Mouse (Mus musculus): Measurements from ENCODE around the gene Srpk3. TPM values are rescaled to one million over a fixed set of nuclear protein-coding genes. Genes with fewer than 3 reads are reported as not detected.
A peak's percentile ranks its signal among the peaks of the same experiment; 100 is the strongest.

Gene Srpk3
- total RNA-seq, 2 experiments from 2014 or later = 4.9 to 10.1 TPM

DNA sequence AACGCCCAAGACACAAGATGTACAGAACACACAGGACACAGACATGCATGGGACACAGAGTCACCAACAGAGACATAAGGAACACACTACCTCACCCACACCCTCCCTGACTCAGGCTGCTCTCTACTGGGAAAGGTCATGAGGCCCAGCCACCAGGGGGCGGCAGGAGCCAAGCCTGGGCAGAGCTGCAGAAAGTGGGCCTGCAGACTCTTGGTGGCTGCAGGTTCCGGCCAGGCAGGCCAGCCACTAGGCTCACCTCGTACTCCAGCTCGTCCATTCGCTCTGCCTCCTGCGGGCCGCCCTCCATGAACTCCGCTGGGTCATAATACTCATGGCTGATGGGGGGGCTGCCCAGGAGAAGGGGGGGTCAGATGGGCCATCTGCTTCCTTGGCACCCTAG lies 24.3 kb downstream of the Srpk3 start:
- peak; percentile 53 to 55 for DNase-seq (ENCODE audit: low spot score in 2 of 2)

DNA sequence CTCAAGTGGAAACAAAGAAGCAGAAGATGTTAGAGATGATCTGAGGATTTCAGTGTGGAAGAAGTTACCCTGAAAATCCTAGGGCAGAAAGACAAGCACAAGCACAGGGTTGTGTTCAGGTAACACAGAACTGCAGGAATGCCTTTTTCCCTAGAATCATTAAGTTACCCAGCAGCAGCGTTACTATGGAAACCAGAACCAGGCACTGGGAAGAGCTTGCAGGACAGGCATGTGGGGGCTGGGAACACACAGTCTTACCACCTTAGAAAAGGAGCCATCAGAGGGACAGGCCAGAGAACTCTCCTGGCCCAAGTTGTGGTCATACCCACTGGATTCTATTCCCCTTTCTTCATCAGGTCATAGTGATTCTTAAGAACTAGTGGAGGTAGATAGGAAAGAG lies 31.6 kb downstream of the Srpk3 start:
- DNase-seq (ENCODE audit: low spot score in 2 of 2) = no peak

DNA sequence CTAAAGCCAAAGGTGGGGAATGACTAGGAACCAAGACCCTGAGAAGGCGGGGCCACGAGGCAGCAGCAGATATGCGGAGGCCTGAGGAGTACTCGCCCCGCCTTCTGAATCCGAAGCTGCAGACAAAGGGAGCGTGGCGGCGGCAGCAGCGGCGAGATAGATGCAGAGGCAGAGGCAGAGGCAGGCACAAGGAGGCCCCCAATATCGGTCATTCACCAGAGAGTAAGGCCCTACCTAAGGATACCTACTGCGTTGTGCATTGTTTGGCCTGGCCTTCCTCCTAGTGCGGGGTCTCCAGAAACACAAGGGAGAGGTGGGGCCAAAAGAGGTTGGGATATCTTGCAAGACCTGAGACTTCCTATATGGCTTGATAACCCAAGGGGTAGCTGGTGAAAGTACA lies 40.9 kb downstream of the Srpk3 start:
- DNase-seq (ENCODE audit: low spot score in 2 of 2) = no peak

DNA sequence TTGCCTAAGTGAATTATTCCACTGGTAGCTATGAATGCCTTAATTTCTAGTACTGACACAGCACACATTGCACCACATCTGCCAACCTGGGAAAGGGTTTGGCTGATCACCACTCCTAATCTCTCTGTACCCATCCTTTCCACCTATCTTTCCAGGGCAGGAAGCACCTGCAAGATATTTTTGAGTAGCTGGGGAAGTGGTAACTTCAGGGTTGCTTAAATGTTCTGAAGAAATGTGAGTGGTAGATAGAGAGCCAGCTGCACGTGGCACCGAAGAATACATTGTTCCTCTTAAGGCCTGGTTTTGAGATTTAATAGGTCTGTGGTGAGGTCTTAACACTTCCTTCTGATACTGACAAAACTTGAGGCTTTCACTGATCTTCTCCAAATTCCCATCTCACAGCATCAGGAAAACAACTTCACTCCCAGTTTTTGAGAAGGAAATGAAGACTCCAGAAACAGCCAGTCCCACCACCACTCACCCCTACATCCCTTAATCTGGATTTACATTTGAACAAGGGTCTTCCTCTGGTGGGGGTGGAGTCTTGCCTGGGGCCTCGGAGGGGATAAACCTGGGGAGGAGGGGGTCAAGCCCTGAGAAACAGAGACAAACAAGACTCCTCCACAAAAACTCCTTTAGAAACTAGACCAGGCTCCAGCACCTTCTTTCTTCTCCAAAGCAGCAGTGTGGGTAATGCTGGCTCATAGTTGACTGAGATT lies 42.5 kb downstream of the Srpk3 start:
- DNase-seq (ENCODE audit: low spot score in 2 of 2) = no peak

DNA sequence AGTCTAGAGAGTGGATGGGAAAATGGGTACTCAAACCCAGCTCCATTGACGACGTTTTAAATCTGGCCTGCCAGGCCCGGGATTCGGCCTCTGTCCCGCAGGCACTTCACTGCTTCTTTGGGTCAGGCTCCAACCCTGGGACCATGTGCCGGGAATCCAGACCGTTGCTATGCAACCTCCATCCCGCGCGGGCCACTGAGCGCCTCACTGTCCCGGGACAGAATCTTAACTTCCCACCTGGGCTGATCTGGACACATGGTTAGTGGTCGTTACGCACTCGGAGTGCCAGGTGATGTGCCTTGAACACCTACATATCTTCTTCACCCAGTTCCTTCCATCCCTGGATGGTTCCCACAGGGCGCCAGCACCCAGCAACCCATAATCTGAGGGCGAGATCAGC lies 49.5 kb downstream of the Srpk3 start:
- no peak for DNase-seq (ENCODE audit: low spot score in 2 of 2)

DNA sequence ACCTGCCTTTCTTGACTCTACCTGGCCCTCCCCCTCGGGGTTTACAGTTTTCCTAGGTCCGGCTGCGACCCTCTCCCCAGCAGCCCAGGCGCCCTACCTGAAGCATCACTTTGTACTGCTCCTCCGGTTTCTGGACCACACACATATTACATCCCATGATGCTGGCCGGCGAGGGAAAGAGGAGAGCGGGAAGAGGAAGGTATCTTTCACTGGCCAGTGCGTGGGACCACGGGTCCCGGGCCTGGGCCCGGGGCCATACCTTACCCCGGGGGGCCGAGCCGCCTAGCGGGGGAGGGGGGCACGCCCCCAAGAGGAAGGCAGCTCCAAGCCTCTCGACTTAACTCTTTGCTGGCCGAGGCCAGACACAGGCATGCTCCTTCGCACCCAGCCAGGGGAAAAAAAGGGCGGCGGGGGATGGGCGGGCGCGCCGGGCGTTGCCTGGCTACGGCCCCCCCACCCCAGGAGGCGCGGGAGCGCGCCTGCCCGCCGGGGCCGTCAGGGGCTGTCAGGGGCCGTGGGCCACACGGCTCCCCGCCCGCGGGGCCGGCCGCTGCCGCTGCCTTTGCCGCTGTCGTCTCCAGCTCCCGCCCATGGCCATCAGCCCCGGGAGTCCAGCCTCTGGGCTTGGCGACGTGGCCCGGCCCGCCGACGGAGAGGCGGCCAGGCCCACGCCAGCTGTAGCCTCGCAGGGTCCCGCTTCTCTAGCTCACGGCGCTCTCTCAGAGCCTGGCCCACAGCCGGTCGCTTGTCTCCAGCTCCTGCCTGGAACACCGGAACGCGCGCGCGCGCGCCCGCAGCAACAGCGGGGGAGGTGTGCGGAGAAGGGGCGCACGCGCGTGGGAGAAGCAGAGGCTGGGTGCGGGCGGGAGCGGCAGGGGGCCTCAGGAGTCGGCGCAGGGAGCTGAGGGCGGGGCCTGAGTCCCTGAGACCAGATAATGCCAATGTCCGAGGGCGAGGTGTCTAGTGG lies 50.3 kb downstream of the Srpk3 start, which contains the start of gene Pdzd4:
Pdzd4 (minus strand) TSS at position 785 of the 967 bp plus-strand sequence.
- peak; percentile 34 to 52 for DNase-seq (ENCODE audit: low spot score in 2 of 2)

Other genes starting within 250 kb of the Srpk3 start
- gene Dusp9, start 135.0 kb upstream of the Srpk3 start, total RNA-seq (2021) = 1 to 10 TPM; 1.2 to 1.3 TPM
- 100 to 1,000 TPM in 1 of 2 experiments, 10 to 100 TPM in 1; 84.2 to 108 TPM for gene Pnck, start 114.3 kb upstream of the Srpk3 start, total RNA-seq (2021)
- gene Slc6a8, start 101.3 kb upstream of the Srpk3 start, total RNA-seq (2021) = 100 to 1,000 TPM in 1 of 2 experiments, 10 to 100 TPM in 1; 95.9 to 102 TPM
- gene Bcap31, start 58.2 kb upstream of the Srpk3 start, total RNA-seq (2021) = 10 to 100 TPM; 79.2 to 91.3 TPM
- 10 to 100 TPM; 10.2 to 12.3 TPM for gene Abcd1, start 57.8 kb upstream of the Srpk3 start, total RNA-seq (2021)
- gene Plxnb3, start 17.3 kb upstream of the Srpk3 start, total RNA-seq (2021) = 1 to 10 TPM; 7.7 to 7.9 TPM
- 100 to 1,000 TPM; 187 to 203 TPM for gene Idh3g, start 12.5 kb downstream of the Srpk3 start, total RNA-seq (2021)
- gene Ssr4, start 12.6 kb downstream of the Srpk3 start, total RNA-seq (2021) = 10 to 100 TPM; 75.0 to 88.2 TPM
- gene Pdzd4, start 50.6 kb downstream of the Srpk3 start, total RNA-seq (2021) = 100 to 1,000 TPM; 107 to 123 TPM
- gene Avpr2, start 117.7 kb downstream of the Srpk3 start, total RNA-seq (2021) = not detected
- gene L1cam, start 121.7 kb downstream of the Srpk3 start, total RNA-seq (2021) = 100 to 1,000 TPM; 133 to 151 TPM
- 1 to 10 TPM; 3.7 to 3.8 TPM for gene Arhgap4, start 147.5 kb downstream of the Srpk3 start, total RNA-seq (2021)
- 10 to 100 TPM; 50.9 to 59.8 TPM for gene Naa10, start 147.5 kb downstream of the Srpk3 start, total RNA-seq (2021)
- 1 to 10 TPM; 7.2 to 7.5 TPM for gene Renbp, start 156.4 kb downstream of the Srpk3 start, total RNA-seq (2021)
- gene Hcfc1, start 192.0 kb downstream of the Srpk3 start, total RNA-seq (2021) = 10 to 100 TPM; 67.0 to 69.2 TPM
- gene Irak1, start 249.5 kb downstream of the Srpk3 start, total RNA-seq (2021) = 10 to 100 TPM; 48.2 to 49.0 TPM

Data from left cerebral cortex, adult 18-20 months (tissue).